Mouse (Mus musculus): Measurements from ENCODE around the gene Adh7. TPM values are rescaled to one million over a fixed set of nuclear protein-coding genes. Genes with fewer than 3 reads are reported as not detected.

Gene Adh7
- 4.7 and 4.8 TPM in 2 replicates for polyA plus RNA-seq (2012; rRNA removed)

DNA sequence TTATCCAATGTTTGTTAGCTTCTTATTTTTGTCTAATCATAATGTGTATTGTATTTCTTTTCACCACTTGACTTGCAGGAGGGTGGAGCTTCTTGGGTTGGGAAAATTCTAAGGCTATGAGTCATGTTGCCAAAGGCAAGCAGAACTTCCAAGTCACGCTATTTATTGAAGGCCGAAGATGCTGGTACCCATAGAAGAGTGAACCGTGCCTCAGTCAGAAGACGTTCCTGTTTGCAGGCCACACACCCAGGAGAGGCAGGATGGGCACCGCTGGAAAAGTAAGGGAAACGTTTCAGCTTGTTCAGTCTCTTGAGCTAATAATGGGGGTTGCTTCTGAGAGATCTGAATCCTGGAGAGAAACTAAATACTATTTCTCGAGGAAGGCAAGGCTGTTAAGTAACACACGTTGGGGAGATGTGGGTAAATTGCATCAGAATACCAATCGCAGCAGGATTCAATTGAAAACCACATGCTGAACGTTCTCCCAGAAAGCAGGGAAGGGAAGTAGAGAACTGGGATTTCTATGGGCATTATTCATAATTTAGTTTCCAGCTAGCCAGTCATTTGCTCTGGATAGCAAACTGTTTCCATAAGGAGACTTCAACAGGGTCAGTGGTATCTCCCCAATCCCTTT is at the start of gene Adh7:
Gene Adh7 (plus strand): TSS at position 130 of the 634 bp plus-strand sequence.
- Histone ChIP-seq H3K4me3 (ENCODE audit: control insufficient read depth, low read depth, low read length) (no peak within 1 kb of the TSS), H3K27ac (ENCODE audit: control insufficient read depth, insufficient read depth, low read depth, low read length) (no peak within 1 kb of the TSS), H3K4me1 (ENCODE audit: control insufficient read depth, insufficient read depth, low read length) (no peaks in the 10 kb centered on the region), H3K27me3 (ENCODE audit: control insufficient read depth, insufficient read depth, low read length) (no peaks in the 10 kb centered on the region), H3K36me3 (ENCODE audit: control insufficient read depth, insufficient read depth, low read length) (no peaks in the 10 kb centered on the region)
- TF ChIP-seq CTCF (IDR thresholded peaks at IDR 0.05; ENCODE audit: control insufficient read depth, insufficient read depth, insufficient replicate concordance, low read depth, low read length) = no peak
- TF ChIP-seq POLR2A (IDR thresholded peaks at IDR 0.05; ENCODE audit: control insufficient read depth, low read depth, low read length) = no peak

DNA sequence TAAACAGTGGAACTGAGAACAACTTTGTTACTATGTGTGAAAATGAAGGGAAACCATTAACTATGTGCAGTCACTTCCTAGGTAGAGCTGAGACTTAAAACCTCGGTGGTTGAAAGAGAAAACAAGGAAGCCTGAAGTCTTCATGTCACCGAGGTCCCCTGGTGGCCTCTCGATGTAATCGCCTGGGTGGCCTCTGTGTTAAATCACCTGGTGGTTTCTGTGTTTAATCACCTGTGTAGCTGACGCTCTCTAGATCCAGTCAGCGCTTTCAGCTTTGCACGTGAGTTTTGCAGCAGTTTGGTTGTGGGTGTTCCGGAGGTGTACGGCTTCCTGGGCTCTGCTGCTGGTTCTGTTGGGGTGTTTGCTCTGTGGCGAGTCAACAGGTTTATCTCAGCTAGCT is 44.3 kb upstream of the Adh7 start:
- TF ChIP-seq CTCF (IDR thresholded peaks at IDR 0.05; ENCODE audit: control insufficient read depth, insufficient read depth, insufficient replicate concordance, low read depth, low read length) (no peak), POLR2A (IDR thresholded peaks at IDR 0.05; ENCODE audit: control insufficient read depth, low read depth, low read length) (no peak)
- Histone ChIP-seq H3K36me3 (ENCODE audit: control insufficient read depth, insufficient read depth, low read length) (no peaks in the 10 kb centered on the region), H3K4me3 (ENCODE audit: control insufficient read depth, low read depth, low read length) (no peak overlapping the region), H3K27me3 (ENCODE audit: control insufficient read depth, insufficient read depth, low read length) (no peaks in the 10 kb centered on the region), H3K4me1 (ENCODE audit: control insufficient read depth, insufficient read depth, low read length) (no peaks in the 10 kb centered on the region), H3K27ac (ENCODE audit: control insufficient read depth, insufficient read depth, low read depth, low read length) (no peak overlapping the region)

DNA sequence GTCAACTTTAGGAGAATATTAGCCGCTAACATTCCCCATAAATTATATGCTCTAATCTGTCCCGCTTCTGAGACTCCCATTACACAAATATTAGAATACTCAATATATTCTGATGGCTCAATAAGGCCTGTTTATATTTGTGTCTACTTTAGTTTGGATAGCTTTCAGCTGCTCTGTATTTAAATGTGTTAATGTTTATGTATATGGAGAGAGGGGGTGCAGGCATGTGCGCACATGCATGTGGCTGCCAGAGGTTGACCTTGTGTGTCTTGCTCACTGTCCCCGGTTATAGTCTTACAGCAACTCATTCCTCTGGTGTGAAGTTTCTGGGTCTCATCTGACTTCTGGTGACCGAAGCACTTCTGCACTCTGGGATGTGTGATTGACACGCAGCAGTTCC is 42.0 kb upstream of the Adh7 start:
- Histone ChIP-seq H3K27me3 (ENCODE audit: control insufficient read depth, insufficient read depth, low read length) (no peaks in the 10 kb centered on the region), H3K4me1 (ENCODE audit: control insufficient read depth, insufficient read depth, low read length) (no peaks in the 10 kb centered on the region), H3K36me3 (ENCODE audit: control insufficient read depth, insufficient read depth, low read length) (no peaks in the 10 kb centered on the region), H3K4me3 (ENCODE audit: control insufficient read depth, low read depth, low read length) (no peak overlapping the region), H3K27ac (ENCODE audit: control insufficient read depth, insufficient read depth, low read depth, low read length) (no peak overlapping the region)
- TF ChIP-seq POLR2A (IDR thresholded peaks at IDR 0.05; ENCODE audit: control insufficient read depth, low read depth, low read length) = no peak
- TF ChIP-seq CTCF (IDR thresholded peaks at IDR 0.05; ENCODE audit: control insufficient read depth, insufficient read depth, insufficient replicate concordance, low read depth, low read length) = no peak

DNA sequence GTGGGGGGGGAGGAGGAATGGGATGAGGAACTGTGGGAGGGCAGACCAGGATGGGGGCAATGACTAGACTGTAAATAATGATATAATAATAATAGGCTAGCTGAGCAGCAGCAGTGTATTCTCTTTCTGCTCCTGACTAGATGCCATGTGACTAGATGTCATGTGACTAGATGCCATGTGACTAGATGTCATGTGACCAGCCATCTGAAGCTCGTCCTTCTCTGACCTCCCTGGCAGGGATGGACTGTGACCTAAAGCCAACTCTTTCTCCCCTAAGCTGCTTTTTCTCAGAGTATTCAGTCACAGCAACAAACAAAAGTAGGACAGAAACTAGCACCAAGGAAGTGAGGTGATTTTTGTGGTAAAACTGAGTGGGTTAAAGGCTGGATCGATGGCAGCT is 35.5 kb upstream of the Adh7 start:
- H3K4me1 ChIP-seq (ENCODE audit: control insufficient read depth, insufficient read depth, low read length) = no peaks in the 10 kb centered on the region; the same call in 1 of the 2 replicates
- no peaks in the 10 kb centered on the region for H3K27me3 ChIP-seq (ENCODE audit: control insufficient read depth, insufficient read depth, low read length)
- no peak overlapping the region for H3K4me3 ChIP-seq (ENCODE audit: control insufficient read depth, low read depth, low read length)
- no peak for TF ChIP-seq CTCF (IDR thresholded peaks at IDR 0.05; ENCODE audit: control insufficient read depth, insufficient read depth, insufficient replicate concordance, low read depth, low read length)
- TF ChIP-seq POLR2A (IDR thresholded peaks at IDR 0.05; ENCODE audit: control insufficient read depth, low read depth, low read length) = no peak
- H3K36me3 ChIP-seq (ENCODE audit: control insufficient read depth, insufficient read depth, low read length) = no peaks in the 10 kb centered on the region
- H3K27ac ChIP-seq (ENCODE audit: control insufficient read depth, insufficient read depth, low read depth, low read length) = no peak overlapping the region

DNA sequence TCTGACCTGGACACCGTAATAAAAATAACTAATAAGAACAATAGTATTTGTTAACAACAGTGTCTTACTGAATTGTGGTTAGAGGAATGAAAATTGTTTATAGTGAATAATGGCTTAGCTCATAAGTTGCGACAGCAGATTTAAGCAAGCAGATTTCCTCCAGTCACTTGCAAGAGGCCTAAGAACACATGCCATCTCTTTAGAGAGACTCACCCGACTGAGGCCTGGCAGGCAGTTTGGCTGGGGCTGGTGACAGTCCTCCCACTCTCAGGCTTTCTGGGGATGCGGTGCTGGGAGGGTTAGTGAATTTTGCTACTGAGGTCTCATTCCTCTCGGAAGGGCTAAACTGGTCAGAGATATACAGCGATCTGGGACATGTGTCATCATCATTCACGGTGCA is 34.2 kb upstream of the Adh7 start:
- TF ChIP-seq CTCF (IDR thresholded peaks at IDR 0.05; ENCODE audit: control insufficient read depth, insufficient read depth, insufficient replicate concordance, low read depth, low read length) (no peak), POLR2A (IDR thresholded peaks at IDR 0.05; ENCODE audit: control insufficient read depth, low read depth, low read length) (no peak)
- H3K27me3 ChIP-seq (ENCODE audit: control insufficient read depth, insufficient read depth, low read length) = no peaks in the 10 kb centered on the region
- no peak overlapping the region for H3K4me3 ChIP-seq (ENCODE audit: control insufficient read depth, low read depth, low read length)
- no peaks in the 10 kb centered on the region for H3K36me3 ChIP-seq (ENCODE audit: control insufficient read depth, insufficient read depth, low read length)
- H3K4me1 ChIP-seq (ENCODE audit: control insufficient read depth, insufficient read depth, low read length) = no peaks in the 10 kb centered on the region; the same call in 1 of the 2 replicates
- H3K27ac ChIP-seq (ENCODE audit: control insufficient read depth, insufficient read depth, low read depth, low read length) = no peak overlapping the region

DNA sequence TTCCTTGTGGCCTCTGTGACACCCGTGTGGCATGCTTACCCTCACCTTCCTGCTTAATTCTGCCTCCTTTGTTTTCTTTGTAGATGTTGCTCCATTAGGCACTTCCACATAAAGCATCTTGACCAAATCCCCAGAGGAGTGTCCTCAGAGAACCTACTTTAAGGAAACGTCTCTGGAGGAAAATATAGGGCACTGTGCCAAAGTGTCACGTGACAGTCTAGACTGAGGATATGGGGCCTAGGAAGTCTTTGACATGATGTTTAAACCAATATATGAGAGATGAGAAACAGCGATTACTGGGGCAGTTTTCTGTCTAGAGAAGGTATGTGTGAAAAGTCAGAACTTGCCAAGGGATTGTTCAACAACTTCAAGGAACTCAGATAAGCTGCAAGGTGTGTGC is 32.3 kb upstream of the Adh7 start:
- Histone ChIP-seq H3K27ac (ENCODE audit: control insufficient read depth, insufficient read depth, low read depth, low read length) (no peak overlapping the region), H3K4me1 (ENCODE audit: control insufficient read depth, insufficient read depth, low read length) (no peaks in the 10 kb centered on the region; the same call in 1 of the 2 replicates), H3K27me3 (ENCODE audit: control insufficient read depth, insufficient read depth, low read length) (no peaks in the 10 kb centered on the region), H3K36me3 (ENCODE audit: control insufficient read depth, insufficient read depth, low read length) (no peaks in the 10 kb centered on the region), H3K4me3 (ENCODE audit: control insufficient read depth, low read depth, low read length) (peak overlapping the region; percentile 90)
- TF ChIP-seq POLR2A (IDR thresholded peaks at IDR 0.05; ENCODE audit: control insufficient read depth, low read depth, low read length) (no peak), CTCF (IDR thresholded peaks at IDR 0.05; ENCODE audit: control insufficient read depth, insufficient read depth, insufficient replicate concordance, low read depth, low read length) (no peak)

DNA sequence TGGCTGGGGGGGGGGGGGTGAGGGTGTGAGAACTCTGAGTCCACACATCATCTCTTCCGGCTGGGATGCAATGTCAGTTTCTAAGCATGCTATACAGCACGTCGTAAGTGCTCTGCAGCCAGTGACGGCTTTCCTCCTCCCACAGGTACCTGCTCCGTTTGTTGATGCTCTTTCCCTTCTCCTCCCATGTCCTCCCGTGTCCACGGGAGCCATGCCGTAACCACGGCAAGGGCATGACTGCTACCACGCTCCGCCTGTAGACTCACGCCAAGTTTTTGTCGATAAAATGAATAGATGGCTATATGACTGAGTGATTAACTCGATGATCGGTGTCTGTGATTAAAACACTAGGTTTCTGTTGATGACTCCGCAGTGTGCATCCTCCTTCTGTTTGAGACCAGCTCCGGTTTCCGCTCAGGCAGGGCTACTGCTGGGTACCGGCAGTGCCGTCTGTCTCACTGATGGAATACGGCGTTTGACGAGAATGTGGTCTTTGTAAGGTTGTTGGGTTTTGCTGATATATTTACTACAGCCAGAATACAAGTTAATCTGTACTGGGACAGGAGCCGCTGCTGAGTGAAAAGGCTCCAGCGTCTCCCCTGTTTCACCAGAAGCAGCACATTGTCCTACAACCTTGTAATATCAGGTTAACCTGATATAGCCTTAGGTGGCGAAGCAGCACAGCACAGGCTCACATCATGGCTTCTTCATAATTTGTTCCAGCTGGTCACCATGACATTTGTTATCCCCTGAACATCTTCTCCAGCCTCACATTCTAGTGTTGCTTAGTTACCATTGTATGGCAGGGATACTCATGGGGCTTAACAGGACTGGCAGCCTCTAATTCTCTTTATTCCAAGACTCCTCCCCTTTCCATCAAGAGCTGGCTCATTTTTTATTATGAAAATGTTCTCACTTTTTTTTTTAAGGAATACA is 31.3 kb upstream of the Adh7 start:
- TF ChIP-seq CTCF (IDR thresholded peaks at IDR 0.05; ENCODE audit: control insufficient read depth, insufficient read depth, insufficient replicate concordance, low read depth, low read length) (no peak), POLR2A (IDR thresholded peaks at IDR 0.05; ENCODE audit: control insufficient read depth, low read depth, low read length) (no peak)
- Histone ChIP-seq H3K4me3 (ENCODE audit: control insufficient read depth, low read depth, low read length) (peak overlapping the region; percentile 90), H3K4me1 (ENCODE audit: control insufficient read depth, insufficient read depth, low read length) (no peaks in the 10 kb centered on the region; the same call in 1 of the 2 replicates), H3K36me3 (ENCODE audit: control insufficient read depth, insufficient read depth, low read length) (no peaks in the 10 kb centered on the region), H3K27ac (ENCODE audit: control insufficient read depth, insufficient read depth, low read depth, low read length) (no peak overlapping the region), H3K27me3 (ENCODE audit: control insufficient read depth, insufficient read depth, low read length) (no peaks in the 10 kb centered on the region)
